Comparison of ENCODE assay signal across 19 mouse cellular contexts in genomic region chr1:132104353-132104752, GRCm38 (mm10). TPM values are rescaled to one million over a fixed set of nuclear protein-coding genes. Genes with fewer than 3 reads are reported as not detected.
A peak's percentile ranks its signal among the peaks of the same experiment; 100 is the strongest.
DNase-seq lines count a peak whose midpoint lies in the region; ATAC-seq and TF ChIP-seq lines count a peak whose summit lies in the region.
"Had no signal": no experiment of that assay in that cellular context is flagged by ENCODE, and none has a peak within 500 bp of the region (broad histone marks: within the 10 kb centered on the region; RNA-seq: fewer than 3 reads in every experiment).

No protein-coding gene starts in this region.

- no peak overlapping the region for H3K9ac ChIP-seq in midbrain, embryonic 14.5 days (replicated peaks; ENCODE audit: low read length)
- H3K9ac ChIP-seq: embryonic facial prominence, embryonic 12.5 days; forebrain, embryonic 15.5 days; heart, embryonic 13.5 days; hindbrain, embryonic 12.5 days had no signal

- no peak for DNase-seq in cerebellum, adult 9-10 months
- peak; percentile 49 to 73 for DNase-seq in cerebellum, adult 2 months
- DNase-seq in cerebellum, postnatal 10 days, result no peak
- peak; percentile 55 for DNase-seq in brain, adult 2 months (ENCODE audit: low read depth, low spot score)
- no peak for DNase-seq in thymus, postnatal 10 days (ENCODE audit: low spot score in 2 of 2)
- no peak for DNase-seq in midbrain, embryonic 14.5 days
- DNase-seq: adrenal gland, adult 8-10 months; adrenal gland, postnatal 36 days; gastrocnemius, postnatal 36 days; heart, adult 11 months; heart, postnatal 36 days; kidney, adult 11 months had no signal

- no peak overlapping the region for H3K27ac ChIP-seq in cerebellum, adult 2 months (ENCODE audit: insufficient read depth, low read length)
- H3K27ac ChIP-seq in midbrain, embryonic 14.5 days (replicated peaks; ENCODE audit: low read depth, low read length), result no peak overlapping the region
- H3K27ac ChIP-seq: embryonic facial prominence, embryonic 12.5 days; forebrain, embryonic 15.5 days; heart, embryonic 13.5 days; hindbrain, embryonic 12.5 days; hindbrain, postnatal 0 days had no signal

- 0 out of 2 replicates have a peak, but pooled peaks have one; percentile 6 for ATAC-seq in cerebellum, adult (ENCODE audit: insufficient number of reproducible peaks, low FRiP score, low TSS enrichment)
- ATAC-seq in midbrain, embryonic 14.5 days (ENCODE audit: low FRiP score, low TSS enrichment), result no peak
- ATAC-seq: forebrain, embryonic 15.5 days; hindbrain, postnatal 0 days had no signal

- H3K4me2 ChIP-seq in midbrain, embryonic 14.5 days (ENCODE audit: low read length), result no peak overlapping the region
- H3K4me2 ChIP-seq: embryonic facial prominence, embryonic 12.5 days; forebrain, embryonic 15.5 days; heart, embryonic 13.5 days; hindbrain, embryonic 12.5 days had no signal

- TF ChIP-seq CTCF in cerebellum, adult 2 months (IDR thresholded peaks at IDR 0.05; ENCODE audit: borderline replicate concordance, insufficient read depth, low read depth, low read length), result no peak

- TF ChIP-seq POLR2A in cerebellum, adult 2 months (IDR thresholded peaks at IDR 0.05; ENCODE audit: borderline replicate concordance, insufficient read depth, low read length), result no peak

- H3K4me1 ChIP-seq in cerebellum, adult 2 months (ENCODE audit: control insufficient read depth, insufficient read depth, low read length), result peaks cover 11% of the 10 kb centered on the region
- H3K4me1 ChIP-seq in midbrain, embryonic 14.5 days (ENCODE audit: control insufficient read depth, insufficient read depth, low read length), result no peaks in the 10 kb centered on the region
- H3K4me1 ChIP-seq: embryonic facial prominence, embryonic 12.5 days; forebrain, embryonic 15.5 days; hindbrain, embryonic 12.5 days had no signal

- no peaks in the 10 kb centered on the region for H3K27me3 ChIP-seq in cerebellum, adult 2 months (ENCODE audit: control insufficient read depth, insufficient read depth, low read length)
- no peaks in the 10 kb centered on the region for H3K27me3 ChIP-seq in midbrain, embryonic 14.5 days (ENCODE audit: control insufficient read depth, insufficient read depth, low read length)
- H3K27me3 ChIP-seq: embryonic facial prominence, embryonic 12.5 days; forebrain, embryonic 15.5 days; hindbrain, embryonic 12.5 days had no signal

- H3K4me3 ChIP-seq in cerebellum, adult 2 months (replicated peaks; ENCODE audit: insufficient read depth, low read depth, low read length), result no peak overlapping the region
- no peak overlapping the region for H3K4me3 ChIP-seq in midbrain, embryonic 14.5 days (replicated peaks; ENCODE audit: low read depth, low read length)
- H3K4me3 ChIP-seq: embryonic facial prominence, embryonic 12.5 days; forebrain, embryonic 15.5 days; heart, embryonic 13.5 days; hindbrain, embryonic 12.5 days had no signal

- WGBS in cerebellum, adult 2 months, result 44% methylated on average over 14 of the region's 14 CpGs
- WGBS in midbrain, embryonic 14.5 days, result 60% methylated on average over 14 of the region's 14 CpGs

- no peaks in the 10 kb centered on the region for H3K36me3 ChIP-seq in midbrain, embryonic 14.5 days (ENCODE audit: control insufficient read depth, insufficient read depth, low read length)
- H3K36me3 ChIP-seq: embryonic facial prominence, embryonic 12.5 days; forebrain, embryonic 15.5 days; G1E; heart, embryonic 13.5 days; hindbrain, embryonic 12.5 days had no signal

- H3K9me3 ChIP-seq in midbrain, embryonic 14.5 days (ENCODE audit: control insufficient read depth, low read length), result no peaks in the 10 kb centered on the region
- H3K9me3 ChIP-seq: embryonic facial prominence, embryonic 12.5 days; forebrain, embryonic 15.5 days; G1E; heart, embryonic 13.5 days; hindbrain, embryonic 12.5 days had no signal

RNA-seq across cellular contexts. Expression of gene Cdk18, which starts 35.1 kb away (rescaled TPM):
- polyA plus RNA-seq in cerebellum, adult 2 months (2012; rRNA removed), result 32.1 and 35.8 TPM in 2 replicates
- 0.63 and 1.1 TPM in 2 replicates for polyA plus RNA-seq in midbrain, embryonic 14.5 days (2014; fragmentation: Nextera tagmentation; extraction: Ambion mirVana)

RNA-seq across cellular contexts. Expression of gene Mfsd4a, which starts 36.5 kb away (rescaled TPM):
- polyA plus RNA-seq in cerebellum, adult 2 months (2012; rRNA removed), result 42.8 and 52.9 TPM in 2 replicates
- polyA plus RNA-seq in midbrain, embryonic 14.5 days (2014; fragmentation: Nextera tagmentation; extraction: Ambion mirVana), result 7.5 and 10.2 TPM in 2 replicates
- polyA plus RNA-seq: G1E had no signal

Comparison
In these comparisons a context has a peak if more than half of its experiments do, and no peak if none do; other contexts are left out.
1. DNase-seq: peak in cerebellum, adult 2 months (2 of 2) and brain, adult 2 months (single experiment); none in cerebellum, adult 9-10 months (single experiment), cerebellum, postnatal 10 days (0 of 2), thymus, postnatal 10 days (0 of 2) and midbrain, embryonic 14.5 days (single experiment).
2. RNA of gene Cdk18, which starts 35.1 kb away (polyA plus RNA-seq): 32.1 to 35.8 TPM in cerebellum, adult 2 months; 0.63 to 1.1 TPM in midbrain, embryonic 14.5 days; every median in the first group is over 10 times any median in the second.